Mouse (Mus musculus) telencephalon, adult 2 months (tissue): Measurements from ENCODE around the gene Gm20696.

Source experiments
- DNase-seq: peaks from one replicate; pipeline ENCODE4 v3.0.0-alpha.2; 2011; ENCODE audit warnings: low read depth, low spot score

Gene Gm20696

DNA sequence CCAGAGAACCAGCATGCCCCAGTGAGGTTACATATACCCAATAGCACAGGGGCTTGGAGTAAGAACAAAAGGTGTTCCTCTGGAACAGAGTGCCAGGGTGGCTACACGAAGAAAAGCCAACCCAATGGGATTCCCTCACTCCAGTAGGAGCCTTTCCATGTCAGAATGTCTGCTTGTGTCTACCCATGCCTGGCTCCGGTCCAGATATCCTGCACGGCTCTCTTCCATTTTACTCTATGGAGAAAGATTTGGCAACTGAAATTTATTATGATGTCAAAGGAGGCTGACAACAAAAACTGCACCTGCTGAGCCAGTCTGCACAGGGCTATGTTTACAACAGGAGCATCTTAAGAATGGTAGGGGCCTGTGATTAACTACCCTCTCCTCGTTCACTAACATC, 377.4 kb downstream of the Gm20696 start:
- no peak for DNase-seq

DNA sequence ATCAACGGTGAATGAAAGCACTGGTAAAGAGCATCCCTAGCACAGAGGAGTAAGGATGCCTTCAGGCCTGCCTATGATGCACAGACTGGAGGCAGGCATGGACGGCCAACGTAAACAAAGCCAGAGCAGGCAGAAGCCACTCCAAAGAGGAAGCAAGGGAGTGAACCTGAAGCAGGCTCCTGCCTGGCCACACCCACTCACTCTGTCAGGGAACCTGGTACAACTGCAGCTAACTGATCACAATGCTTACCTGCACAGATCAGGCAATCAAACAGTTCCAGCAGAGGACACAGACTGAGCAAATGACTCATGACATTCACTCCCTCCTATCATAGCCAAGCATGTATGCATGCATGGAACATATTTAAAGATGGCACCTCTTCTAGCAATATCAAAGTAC, 381.6 kb downstream of the Gm20696 start:
- DNase-seq: no peak

DNA sequence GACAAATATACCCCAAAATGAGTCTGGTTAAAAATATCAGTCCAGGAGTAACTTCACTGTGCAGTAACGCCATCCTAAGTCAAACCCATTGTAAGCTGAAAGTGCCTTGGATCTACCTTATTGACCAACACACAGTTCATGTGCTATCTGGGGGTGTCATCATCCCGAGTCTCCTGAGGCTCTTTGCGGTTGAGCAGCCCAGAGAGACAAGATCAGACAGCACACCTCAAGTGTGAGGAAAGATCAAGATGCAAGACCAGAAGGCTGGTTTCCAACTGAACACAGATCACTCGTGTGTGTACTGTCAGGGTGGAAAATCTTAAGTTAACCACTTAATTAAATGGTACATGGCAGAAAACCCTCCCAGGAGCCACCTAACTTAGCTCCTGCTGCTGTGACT, 382.6 kb downstream of the Gm20696 start:
- DNase-seq: no peak

DNA sequence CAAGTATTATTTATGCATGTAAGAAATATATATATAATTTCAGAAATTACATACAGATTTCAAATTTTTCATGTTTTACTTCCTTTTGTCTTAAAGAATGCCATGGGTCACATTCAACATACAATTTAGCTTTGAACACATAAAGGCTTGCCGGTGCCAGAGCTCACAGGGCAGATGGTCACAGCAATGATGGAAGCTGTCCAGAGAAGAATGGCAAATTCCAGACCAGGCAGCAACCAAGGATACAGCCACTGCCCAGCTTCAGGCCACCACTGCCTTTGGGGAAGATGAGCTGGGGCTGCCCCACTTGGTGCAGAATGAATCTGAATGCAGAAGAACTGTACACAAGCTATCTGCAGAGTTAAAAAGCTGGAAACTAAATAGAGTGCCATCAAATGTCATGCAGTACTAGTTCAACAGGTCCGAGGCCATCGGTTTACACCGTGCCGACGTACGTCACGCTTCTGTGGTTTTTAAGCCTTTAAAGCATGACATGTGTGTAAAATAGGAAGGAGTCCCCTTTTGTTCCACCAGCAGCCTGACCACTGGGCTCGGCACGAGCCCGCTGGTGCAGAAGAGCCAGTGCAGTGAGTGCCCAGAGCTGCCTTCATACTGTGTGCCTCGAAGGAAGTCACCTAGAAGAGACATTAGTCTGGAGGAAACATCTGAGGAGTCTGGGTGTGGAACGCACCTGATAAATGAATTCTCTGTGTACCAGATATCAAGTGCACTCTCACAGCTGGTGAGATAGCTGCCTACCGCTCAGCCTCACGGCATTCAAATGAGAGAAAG, 383.5 kb downstream of the Gm20696 start:
- no peak for DNase-seq

DNA sequence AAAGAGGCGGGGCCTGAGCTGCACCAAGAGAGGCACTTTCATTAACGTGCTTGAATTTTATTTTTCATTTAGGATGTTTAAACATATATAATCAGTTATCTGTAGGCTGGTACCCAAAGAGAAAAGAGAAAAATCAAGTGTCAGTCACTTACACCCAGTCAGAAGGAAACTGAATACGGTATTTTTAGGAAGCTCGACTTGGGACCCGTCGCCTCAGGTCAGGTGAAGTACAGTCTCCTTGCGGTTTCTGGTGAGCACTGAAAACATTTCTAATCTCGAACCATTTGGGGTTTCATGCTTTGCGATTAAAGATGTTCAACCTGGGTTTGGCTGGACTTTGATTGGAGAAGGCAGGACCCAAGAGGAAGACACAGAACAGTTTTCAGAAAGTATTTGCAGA, 385.2 kb downstream of the Gm20696 start:
- DNase-seq: no peak

DNA sequence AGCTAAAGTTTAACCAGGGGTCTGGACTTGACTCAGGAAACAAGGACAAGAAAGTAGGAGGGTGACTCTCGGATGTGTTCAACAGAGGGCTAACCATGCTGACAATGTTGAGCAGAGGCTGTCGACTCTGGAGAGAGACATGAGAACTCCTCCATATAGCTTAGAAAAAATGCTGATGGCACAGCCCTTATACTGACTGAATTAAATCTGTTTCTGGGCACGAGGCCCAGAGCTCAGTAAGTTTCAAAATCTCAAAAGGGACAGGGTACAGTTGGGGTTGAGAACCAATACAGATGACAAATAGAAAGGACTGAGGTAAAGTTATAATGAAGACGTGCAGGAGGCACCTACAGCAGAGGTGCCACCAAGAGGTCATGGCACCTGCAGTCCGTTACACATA, 386.0 kb downstream of the Gm20696 start:
- no peak for DNase-seq

DNA sequence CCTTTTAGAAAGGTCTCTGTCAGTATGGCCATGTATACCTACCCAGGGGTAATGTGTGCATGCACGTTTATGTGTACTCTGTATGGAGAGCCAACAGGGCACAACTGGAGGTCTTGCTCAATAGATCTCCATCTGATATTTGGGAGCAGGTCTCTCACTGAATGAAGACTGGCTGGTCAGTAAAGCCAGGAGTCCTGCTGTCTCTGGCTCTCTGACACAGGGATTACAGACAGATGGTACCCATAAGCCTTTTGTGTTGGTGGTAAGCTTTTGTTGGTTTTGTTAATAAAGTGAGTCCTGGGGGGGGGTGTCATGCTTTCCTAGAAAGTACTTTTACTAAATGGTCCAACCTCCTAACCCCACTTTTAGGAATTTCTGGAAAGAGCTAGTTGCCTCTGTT, 389.3 kb downstream of the Gm20696 start:
- DNase-seq: no peak

DNA sequence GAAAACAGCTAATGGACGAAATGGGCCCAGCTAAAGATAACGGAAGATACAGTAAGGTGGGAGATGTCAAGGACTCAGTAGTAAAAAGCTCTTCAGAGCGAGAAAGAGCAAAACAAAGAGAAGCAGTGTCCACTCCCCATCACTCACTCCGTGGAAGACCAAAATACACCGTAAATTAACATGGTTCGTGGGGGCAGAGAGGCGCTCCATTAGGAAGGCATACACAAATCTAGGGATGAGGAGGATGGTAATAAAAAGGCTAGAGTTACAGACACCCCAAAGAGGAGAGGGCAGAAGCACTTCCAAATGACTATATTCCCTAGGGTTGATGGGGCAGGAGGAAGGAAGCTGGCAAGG, 390.3 kb downstream of the Gm20696 start:
- no peak for DNase-seq

DNA sequence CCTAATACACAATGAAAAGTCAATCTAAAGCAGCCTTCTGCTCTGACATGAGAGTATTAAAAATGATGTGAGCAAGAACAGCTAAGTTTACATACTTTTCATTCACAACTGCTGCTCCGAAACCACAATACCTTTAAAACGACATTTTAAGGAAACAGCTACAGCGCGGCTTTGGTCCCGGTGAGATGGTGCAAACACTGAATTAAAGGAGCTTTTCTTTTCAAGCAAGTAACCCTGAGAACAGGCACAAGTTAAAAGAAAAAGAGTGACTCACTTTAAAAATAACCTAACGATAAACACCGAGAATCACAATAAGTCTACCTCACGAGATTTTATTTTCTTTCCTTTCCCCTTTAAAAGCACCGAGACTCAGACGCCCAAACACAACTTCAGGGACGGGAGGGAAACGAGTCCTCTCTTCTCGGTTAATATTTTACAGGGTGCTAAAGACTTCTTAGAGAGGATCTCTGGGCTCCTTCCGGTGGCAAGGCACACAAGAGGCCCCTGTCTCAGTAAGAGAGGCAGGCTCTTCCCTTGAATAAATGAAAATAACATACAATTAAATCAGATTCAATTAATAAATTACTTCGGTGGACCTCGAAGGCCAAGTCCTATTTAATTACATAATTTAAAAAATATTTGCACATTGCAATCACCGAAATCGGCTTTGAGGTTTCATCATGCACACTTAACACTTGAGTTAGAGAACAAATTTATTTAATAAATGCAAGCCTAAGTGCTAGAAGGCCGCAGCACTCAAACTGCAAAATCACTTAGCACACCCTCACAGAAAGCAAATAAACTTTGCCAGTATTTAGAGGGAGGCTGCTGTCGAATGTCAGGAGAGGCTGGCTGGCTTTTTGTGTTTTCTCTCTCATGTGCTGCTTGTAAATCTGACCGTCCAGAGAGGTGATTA, 391.0 kb downstream of the Gm20696 start:
- no peak for DNase-seq

DNA sequence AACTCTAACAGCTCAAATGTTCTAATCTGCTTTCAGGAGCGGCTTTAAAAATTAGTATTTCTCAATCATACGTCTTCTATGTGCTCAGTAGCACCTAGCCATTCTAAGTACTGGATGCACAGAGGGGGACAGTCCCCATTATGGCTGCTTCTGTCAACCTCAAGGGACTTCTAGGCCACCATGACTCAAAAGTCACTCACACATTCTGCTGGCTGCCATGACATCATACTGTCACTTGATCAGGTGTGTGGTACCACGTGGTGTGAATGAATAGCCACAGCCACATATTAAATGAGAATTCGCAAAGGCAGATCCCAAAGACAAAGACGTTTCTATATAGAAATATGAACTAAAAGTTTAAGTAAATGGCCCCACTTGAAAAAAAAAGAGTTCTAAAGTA, 391.9 kb downstream of the Gm20696 start:
- no peak for DNase-seq

DNA sequence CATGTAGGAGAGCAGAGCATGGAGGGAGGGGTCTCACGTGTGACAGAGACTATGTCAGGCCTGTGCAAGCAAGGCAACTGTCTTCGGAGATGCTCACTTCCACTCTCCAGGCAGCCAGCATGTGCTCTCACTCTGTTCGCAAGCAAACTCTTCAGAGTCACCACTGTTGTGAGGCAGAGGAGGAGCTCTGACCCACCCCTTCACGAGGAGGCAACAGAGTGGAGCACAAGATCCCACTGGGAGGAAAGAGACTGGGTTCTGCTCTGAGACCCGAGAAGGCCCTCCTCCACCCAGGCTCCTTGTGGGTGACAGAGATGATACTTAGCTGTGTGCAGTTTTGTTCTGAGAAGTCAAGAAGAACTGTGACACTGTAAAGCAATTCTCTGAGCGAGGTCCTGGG, 392.4 kb downstream of the Gm20696 start:
- no peak for DNase-seq

DNA sequence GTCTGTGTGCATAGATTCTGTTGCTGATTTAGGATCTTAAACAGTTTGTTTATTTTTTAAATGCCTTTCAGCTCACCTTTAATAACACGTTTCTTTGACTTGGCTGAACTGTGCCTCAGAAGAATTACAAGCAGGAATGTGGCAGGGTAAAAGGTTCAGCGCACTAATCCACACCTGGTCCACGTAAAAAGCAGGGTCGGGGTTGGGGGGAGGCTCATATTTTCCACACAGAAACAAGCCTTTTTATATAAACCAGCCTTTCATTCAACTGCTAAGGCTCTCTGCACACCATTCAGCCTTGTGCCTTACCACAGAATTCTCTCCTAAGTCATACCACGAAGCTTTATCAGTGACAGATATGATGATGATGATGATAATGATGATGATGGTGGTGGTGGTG, 393.4 kb downstream of the Gm20696 start:
- no peak for DNase-seq

DNA sequence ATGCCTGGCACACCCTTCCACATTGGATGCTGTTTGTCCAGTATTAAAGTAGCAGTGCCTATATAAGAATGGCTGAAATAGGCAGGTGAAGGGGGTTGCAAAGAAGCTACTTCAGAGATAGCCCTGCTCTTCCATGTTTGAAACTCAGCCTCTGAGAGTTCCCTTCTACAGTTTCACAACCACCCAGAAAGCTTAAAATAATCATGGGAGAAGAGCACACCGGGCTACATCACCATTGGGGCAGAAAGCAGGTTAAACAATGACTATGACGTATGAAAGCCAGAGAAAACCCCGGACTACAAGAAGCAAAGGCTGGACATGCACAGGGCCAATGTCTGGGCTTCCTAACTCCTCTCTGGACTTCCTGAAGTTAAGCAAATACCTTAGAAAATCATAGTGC, 394.4 kb downstream of the Gm20696 start:
- no peak for DNase-seq

DNA sequence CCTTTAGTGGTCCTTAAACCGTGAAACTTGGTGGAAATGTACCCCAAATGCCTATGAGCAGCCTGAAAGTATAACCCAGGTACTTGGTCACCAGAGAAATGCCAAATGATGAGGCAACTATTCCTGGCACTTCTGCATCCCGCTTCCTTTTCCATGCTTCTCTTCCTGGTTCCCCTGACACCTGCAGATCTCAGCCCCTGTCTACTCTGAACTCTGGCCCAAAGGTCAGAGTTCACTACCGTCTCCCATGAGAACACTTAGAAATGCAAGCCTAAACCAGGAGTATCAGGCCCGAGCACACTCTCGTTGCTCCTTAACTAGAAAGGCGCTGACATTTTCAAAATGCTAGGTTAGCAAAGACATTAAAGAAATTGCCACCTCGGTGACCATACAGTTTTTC, 394.9 kb downstream of the Gm20696 start:
- DNase-seq: no peak

DNA sequence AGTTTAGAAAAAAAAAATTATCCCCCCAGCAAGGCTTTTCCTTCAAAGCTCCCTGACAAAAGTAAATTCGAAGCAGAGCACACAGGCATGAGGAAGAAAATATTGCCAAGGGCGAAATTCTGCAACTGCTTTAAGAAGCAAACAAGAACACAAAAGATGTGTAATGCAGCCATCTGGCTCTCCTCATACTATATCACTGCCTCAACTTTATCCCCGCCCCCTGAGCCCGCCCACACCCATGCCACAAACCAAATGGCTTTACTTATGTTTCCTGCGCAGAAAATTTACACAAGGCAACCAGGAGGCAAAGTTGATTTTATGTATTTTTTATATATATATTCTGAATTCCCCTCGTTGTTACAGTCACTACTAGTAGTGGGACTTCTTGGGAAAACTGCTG, 396.7 kb downstream of the Gm20696 start:
- DNase-seq: peak; percentile 75

DNA sequence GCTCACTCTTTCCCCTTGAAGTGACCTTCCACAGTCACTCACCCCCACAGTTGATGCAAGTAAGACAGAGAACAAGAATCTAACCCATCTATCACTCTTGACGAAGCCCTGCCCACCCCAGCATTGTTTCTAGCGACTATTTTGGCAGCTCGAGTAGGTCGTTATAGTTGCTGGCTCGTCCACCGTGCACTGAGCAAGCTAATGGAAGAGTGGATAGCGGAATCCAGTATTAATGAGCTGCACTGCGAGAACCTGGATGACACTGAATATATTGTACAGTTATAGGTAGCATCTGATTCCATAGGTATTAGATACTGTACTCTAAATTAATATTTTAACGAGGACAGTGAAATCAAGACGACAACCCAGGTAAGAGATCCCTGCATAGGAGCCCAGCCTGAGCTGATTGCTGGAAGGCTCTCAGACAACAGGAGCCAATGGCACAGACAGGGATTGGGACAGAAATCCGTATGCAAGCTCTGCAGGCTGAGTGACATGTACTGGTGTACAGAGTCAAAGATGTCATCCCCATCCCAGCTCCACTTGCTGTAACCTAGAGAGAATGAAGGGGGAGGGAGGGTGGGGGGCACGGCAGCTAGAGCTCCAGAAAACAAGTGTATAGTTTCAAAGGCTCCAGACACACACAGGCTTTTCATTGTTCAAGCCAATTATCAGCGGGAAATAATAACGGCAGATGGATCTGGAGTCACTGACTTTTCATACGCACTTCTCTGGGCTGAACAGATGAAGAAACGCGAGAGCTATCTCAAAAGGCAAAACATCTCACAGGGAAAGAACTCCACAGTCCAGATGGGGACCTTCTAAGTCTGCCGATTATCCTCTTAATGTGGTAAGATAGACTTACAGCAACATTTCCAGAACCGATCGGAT, 398.2 kb downstream of the Gm20696 start:
- DNase-seq: no peak

DNA sequence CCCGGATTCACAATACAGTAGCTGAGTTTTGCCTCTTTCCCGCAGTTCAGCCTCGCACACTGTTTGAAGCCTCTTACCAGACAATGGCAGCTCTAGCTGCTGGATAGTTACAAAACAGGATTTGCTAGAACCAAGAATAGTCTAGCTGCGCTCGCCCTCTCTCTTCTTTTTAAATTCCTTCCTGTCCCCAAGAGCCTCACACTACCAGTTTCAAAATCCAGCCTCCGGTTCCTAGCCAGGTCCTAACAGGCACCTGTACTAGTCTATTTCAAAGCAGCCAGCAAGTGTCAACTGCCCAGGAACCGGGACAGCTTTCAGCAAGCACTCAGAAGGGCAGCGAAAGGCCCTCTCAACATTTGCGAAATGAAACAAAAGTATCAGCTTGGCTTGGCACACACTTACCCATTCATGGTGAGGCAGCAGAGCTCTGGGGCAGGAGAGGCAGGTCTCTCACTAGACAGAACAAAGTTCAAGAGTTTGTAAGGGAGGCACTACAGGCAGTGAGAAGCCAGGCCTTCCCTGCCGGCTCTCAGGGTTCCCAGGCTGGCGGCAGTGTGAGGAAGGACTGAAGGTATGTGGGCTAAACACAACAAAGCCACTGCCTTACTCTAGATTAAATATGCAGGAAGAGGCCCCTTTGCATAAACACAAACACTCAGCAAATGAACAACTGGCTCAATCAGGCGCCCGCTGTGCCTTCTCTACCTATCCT, 400.5 kb downstream of the Gm20696 start:
- DNase-seq: peak; percentile 36

DNA sequence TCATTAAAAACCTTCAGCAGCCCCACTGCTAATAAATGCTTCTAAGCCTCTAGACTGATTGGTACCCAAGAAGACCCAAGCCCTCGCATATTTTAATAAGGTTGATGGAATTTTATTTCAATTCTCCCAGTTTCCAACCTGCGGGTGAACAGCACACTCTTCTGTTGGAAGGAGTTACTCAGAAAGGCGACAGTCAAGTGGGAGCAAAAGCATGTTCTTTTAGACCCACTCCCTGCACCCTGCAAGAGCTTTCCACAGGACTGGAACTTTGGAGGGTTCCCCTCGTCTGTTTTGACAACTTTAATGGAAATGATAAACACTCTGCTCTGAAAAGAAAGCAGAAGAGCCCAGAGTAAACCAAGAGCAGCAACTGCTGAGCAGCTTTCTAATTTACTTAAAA, 401.4 kb downstream of the Gm20696 start:
- DNase-seq: no peak

DNA sequence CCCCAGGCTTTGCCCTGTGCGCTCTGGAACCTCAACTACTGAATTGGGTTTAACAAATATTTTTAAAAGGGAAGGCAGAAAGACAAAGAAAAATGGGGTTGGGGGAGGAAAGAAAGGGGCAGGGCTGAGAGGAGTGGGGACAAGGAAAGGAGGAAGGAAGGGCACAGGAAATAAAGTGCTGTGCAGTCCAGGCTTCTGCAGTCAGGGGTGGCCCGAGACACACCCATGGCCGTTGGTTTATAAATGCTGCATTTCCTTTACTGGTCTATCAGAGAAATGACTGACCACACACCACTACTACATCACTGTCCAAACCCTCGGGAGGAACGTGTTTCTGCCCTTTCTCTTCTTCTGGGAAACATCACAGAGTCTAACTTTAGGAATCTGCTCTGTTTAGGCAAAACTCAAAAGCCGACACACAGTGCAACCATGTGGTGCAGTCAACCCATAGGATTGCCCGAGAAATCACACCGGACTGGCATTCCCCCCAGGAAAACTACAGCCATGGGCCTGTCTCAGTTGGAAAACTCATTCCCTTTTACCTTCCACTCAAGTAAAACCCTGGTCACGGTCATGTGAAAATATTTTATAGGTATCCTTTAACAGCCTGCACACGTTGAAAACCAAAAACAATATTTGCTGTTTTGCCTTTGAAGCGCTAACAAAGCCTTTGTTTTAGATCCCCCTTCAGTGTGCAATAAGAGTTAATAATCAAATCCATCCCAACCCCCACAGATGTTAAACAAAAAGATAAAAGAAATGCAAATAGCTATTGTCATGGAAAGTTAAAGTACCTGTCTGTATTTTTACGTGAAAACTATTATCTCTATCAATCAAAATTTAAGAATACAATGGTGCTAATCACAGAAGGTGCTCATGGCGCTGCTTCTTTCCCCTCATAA, 402.2 kb downstream of the Gm20696 start:
- no peak for DNase-seq

DNA sequence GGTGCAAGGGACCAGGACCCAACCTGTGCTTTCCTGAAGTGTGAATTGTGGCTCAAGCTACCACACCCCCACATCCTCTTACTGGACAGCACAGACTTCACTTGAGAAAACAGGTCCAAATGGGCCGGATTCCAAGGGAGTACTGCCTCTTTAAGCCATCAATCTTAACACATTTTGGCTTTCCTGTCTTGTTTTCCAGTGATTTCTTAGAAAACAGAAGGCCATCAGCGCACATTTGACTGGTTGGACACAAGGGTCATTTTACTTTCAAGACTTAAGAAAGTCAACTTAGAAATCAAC, 402.8 kb downstream of the Gm20696 start:
- no peak for DNase-seq
